Mouse (Mus musculus) 3134 (cell line): Measurements from ENCODE around the gene Mrpl10.

Experiments used
- DNase-seq: peaks from one replicate; pipeline ENCODE4 v3.0.0-alpha.2; 2011; ENCODE audit warnings: low spot score; ENCODE audit not compliant: insufficient read length; ENCODE audit errors: extremely low read depth

The Mrpl10 gene

GRCm38 (mm10) chr11:97065538-97066295 lies 24.4 kb downstream of the Mrpl10 start:
- peak; percentile 57 for DNase-seq

- DNase-seq: no peak
These were observed 25.4 kb downstream of the Mrpl10 start for GRCm38 (mm10) chr11:97066656-97067360.

- DNase-seq: no peak
These were observed 28.0 kb downstream of the Mrpl10 start for GRCm38 (mm10) chr11:97069333-97069732.

GRCm38 (mm10) chr11:97069770-97070169 lies 28.4 kb downstream of the Mrpl10 start:
- DNase-seq: no peak

- DNase-seq: no peak
These were observed 29.8 kb downstream of the Mrpl10 start for GRCm38 (mm10) chr11:97071129-97071528.

GRCm38 (mm10) chr11:97072533-97072932 lies 31.2 kb downstream of the Mrpl10 start:
- no peak for DNase-seq

GRCm38 (mm10) chr11:97074235-97074634 lies 32.9 kb downstream of the Mrpl10 start:
- DNase-seq: no peak

GRCm38 (mm10) chr11:97078751-97079150 lies 37.4 kb downstream of the Mrpl10 start:
- no peak for DNase-seq

GRCm38 (mm10) chr11:97080291-97080690 lies 38.9 kb downstream of the Mrpl10 start:
- DNase-seq: no peak

GRCm38 (mm10) chr11:97082977-97083376 lies 41.6 kb downstream of the Mrpl10 start:
- DNase-seq: peak; percentile 41

GRCm38 (mm10) chr11:97083401-97084140 lies 42.2 kb downstream of the Mrpl10 start:
- peak; percentile 79 for DNase-seq

GRCm38 (mm10) chr11:97084821-97085505 lies 43.6 kb downstream of the Mrpl10 start:
- DNase-seq: no peak

- DNase-seq: no peak
These were observed 45.0 kb downstream of the Mrpl10 start for GRCm38 (mm10) chr11:97086365-97086764.

GRCm38 (mm10) chr11:97094600-97094999 lies 53.2 kb downstream of the Mrpl10 start:
- no peak for DNase-seq

GRCm38 (mm10) chr11:97098791-97099190 lies 57.4 kb downstream of the Mrpl10 start:
- no peak for DNase-seq
